Mouse (Mus musculus): ENCODE results near the gene Rad23a. TPM values are rescaled to one million over a fixed set of nuclear protein-coding genes. Genes with fewer than 3 reads are reported as not detected.

The Rad23a gene
- total and polyA plus RNA-seq, 3 experiments, result 38.7 to 414 (median 116) TPM

DNA sequence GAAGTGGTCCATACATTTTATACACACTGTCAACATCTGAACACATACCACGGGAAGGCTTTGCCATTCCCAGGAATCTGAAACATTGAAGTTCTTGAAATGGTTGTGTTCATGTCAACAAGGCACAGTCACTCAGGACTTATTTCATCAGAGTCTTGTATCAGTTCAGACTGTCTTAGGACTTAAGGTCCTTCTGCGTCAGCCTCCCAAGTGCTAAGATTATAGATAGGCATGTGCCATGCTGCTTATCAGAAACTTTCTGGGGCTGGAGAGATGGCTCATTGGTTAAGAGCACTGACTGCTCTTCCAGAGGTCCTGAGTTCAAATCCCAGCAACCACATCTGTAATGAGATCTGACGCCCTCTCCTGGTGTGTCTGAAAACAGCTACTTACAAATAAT is 33.9 kb upstream of the Rad23a start:
- ATAC-seq (ENCODE audit: extremely low read depth, insufficient number of reproducible peaks, low FRiP score, poor library complexity, severe bottlenecking), result peak; percentile 36; the same call in 1 of the 2 replicates
- DNase-seq (ENCODE audit: low spot score), result no peak
- Histone ChIP-seq H3K36me3 (replicated peaks) (peaks cover 75% of the 10 kb centered on the region), H3K4me3 (ENCODE audit: low read depth, low read length) (no peak overlapping the region; the same call in 1 of the 2 replicates), H3K9me3 (replicated peaks) (no peaks in the 10 kb centered on the region), H3K4me1 (ENCODE audit: insufficient read depth, low read depth, low read length) (peaks cover 68% of the 10 kb centered on the region), H3K27me3 (ENCODE audit: insufficient read depth, low read length) (no peaks in the 10 kb centered on the region)
- no peak for TF ChIP-seq CTCF (IDR thresholded peaks at IDR 0.05; ENCODE audit: low read depth, low read length)
- no peak for TF ChIP-seq GATA2 (IDR thresholded peaks at IDR 0.05; ENCODE audit: borderline replicate concordance, low read depth, low read length)
- TF ChIP-seq TAL1 (conservative IDR thresholded peaks at IDR 0.05; ENCODE audit: low read depth, low read length), result no peak
- no peak for TF ChIP-seq GATA1 (IDR thresholded peaks at IDR 0.05; ENCODE audit: borderline replicate concordance, low read length)
- TF ChIP-seq POLR2AphosphoS5 (IDR thresholded peaks at IDR 0.05; ENCODE audit: insufficient replicate concordance, low read depth, low read length), result no peak

DNA sequence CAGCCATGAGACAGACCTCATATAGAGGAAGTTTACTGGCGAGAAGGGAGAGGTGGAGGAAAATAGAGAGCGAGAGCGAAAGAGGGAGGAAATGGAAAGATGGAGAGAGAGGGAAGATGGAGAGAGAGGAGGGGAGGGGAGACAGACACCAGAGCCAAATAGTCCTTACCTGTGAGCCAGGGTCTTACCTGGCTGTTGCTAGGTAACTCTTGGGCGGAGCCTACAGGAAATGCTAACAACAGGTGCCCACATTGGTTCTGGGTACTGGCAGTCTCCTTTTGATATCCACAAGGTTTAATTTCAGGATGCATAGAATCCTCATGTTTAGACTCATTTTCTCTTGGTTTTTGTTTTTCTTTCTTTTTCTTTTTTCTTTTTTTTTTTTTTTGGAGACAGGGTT is 32.6 kb upstream of the Rad23a start:
- Histone ChIP-seq H3K4me1 (ENCODE audit: insufficient read depth, low read depth, low read length) (peaks cover 72% of the 10 kb centered on the region), H3K36me3 (replicated peaks) (peaks cover 78% of the 10 kb centered on the region), H3K4me3 (ENCODE audit: low read depth, low read length) (peak overlapping the region; percentile 73), H3K9me3 (replicated peaks) (no peaks in the 10 kb centered on the region), H3K27me3 (ENCODE audit: insufficient read depth, low read length) (no peaks in the 10 kb centered on the region)
- TF ChIP-seq TAL1 (conservative IDR thresholded peaks at IDR 0.05; ENCODE audit: low read depth, low read length), result no peak
- TF ChIP-seq POLR2AphosphoS5 (IDR thresholded peaks at IDR 0.05; ENCODE audit: insufficient replicate concordance, low read depth, low read length), result no peak
- TF ChIP-seq GATA2 (IDR thresholded peaks at IDR 0.05; ENCODE audit: borderline replicate concordance, low read depth, low read length), result no peak
- TF ChIP-seq GATA1 (IDR thresholded peaks at IDR 0.05; ENCODE audit: borderline replicate concordance, low read length), result no peak
- no peak for TF ChIP-seq CTCF (IDR thresholded peaks at IDR 0.05; ENCODE audit: low read depth, low read length)
- DNase-seq (ENCODE audit: low spot score) (no peak), ATAC-seq (ENCODE audit: extremely low read depth, insufficient number of reproducible peaks, low FRiP score, poor library complexity, severe bottlenecking) (no peak)

DNA sequence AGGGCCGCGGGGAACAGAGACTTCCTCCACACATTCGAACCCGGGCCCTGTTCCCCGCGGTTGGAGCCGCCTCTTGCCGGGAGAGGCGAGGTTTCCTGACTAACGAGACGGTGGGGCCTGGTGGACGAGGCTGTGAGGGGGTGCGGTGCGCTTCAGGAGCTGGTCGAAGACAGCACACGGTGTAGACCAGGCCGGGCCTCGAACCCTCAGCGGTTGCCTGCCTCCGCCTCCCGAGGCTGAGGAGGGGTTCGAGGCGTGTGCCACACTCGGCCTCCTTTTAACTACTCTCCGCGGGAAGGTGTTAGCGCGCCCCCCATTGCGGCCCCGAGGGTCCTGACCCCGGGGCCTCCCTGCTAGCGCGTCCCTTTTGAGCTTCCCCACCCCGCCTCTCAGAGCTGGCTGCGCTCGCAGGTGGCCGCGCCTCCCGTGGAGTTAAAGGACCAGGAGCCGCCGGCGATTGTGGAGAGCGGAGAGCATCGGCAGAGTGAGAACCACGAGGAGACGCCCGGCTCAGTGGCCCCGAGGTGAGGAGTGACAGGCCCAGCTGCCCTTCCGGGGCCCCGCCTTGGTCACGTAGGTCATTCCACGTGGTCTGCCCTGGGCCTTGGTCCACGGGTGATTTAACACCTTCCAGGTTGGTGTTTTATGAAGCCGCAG is 32.0 kb upstream of the Rad23a start:
- H3K4me1 ChIP-seq (ENCODE audit: insufficient read depth, low read depth, low read length), result peaks cover 72% of the 10 kb centered on the region
- H3K9me3 ChIP-seq (replicated peaks), result no peaks in the 10 kb centered on the region
- ATAC-seq (ENCODE audit: extremely low read depth, insufficient number of reproducible peaks, low FRiP score, poor library complexity, severe bottlenecking) (no peak), DNase-seq (ENCODE audit: low spot score) (peak; percentile 25)
- H3K36me3 ChIP-seq (replicated peaks), result peaks cover 79% of the 10 kb centered on the region
- H3K4me3 ChIP-seq (ENCODE audit: low read depth, low read length), result peak overlapping the region; percentile 73
- H3K27me3 ChIP-seq (ENCODE audit: insufficient read depth, low read length), result no peaks in the 10 kb centered on the region
- no peak for TF ChIP-seq CTCF (IDR thresholded peaks at IDR 0.05; ENCODE audit: low read depth, low read length)
- TF ChIP-seq GATA2 (IDR thresholded peaks at IDR 0.05; ENCODE audit: borderline replicate concordance, low read depth, low read length), result no peak
- no peak for TF ChIP-seq TAL1 (conservative IDR thresholded peaks at IDR 0.05; ENCODE audit: low read depth, low read length)
- no peak for TF ChIP-seq GATA1 (IDR thresholded peaks at IDR 0.05; ENCODE audit: borderline replicate concordance, low read length)
- TF ChIP-seq POLR2AphosphoS5 (IDR thresholded peaks at IDR 0.05; ENCODE audit: insufficient replicate concordance, low read depth, low read length), result no peak; the same call in 1 of the 2 replicates

DNA sequence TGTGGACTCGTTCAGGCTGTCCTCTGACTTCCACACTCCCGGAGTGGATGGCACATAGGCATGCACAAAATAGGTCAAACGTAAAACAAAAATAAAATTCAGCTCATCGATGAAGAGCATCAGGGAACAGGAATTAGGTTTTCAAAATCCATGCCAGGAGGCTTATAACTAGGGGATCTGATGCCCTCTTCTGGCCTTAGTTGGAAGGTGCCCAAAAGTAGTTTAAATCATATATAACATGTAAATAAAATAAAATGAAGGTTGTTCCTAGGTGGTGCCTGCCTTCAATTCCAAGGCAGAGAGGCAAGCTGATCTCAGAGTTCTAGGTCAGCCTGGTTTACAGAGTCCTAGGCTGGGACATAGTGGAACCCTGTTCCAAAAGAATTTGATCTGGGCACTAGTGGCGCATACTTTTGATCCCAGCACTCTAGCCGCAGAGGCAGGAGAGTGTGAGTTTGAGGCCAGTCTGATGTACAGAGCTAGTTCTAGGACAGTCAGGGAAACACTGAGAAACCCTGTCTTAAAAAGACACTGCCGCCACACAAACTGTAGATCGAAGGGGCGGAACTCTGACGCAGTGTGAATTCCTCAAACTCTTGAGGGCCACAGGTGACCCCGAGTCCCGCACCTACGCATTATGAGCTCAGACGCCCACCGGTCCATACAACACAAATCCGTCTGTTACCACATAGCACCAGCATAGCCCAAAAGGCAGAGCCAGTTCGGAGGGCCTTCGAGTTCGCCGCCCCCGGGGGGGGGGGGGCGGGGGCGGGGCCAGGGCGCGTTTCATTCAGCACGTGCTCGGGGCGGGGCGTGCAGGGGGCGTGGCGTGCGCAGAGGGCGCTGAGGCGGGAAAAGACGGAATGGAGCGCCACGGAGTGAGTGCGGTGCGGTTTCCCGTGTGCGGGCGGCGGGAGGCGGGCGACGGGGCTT is 31.2 kb upstream of the Rad23a start, which contains the start of gene Syce2:
Gene Syce2, plus strand, starts transcription at position 736 of the 933 bp plus-strand sequence.
- peak; percentile 52 for DNase-seq (ENCODE audit: low spot score)
- TF ChIP-seq GATA2 (IDR thresholded peaks at IDR 0.05; ENCODE audit: borderline replicate concordance, low read depth, low read length) (no peak), GATA1 (IDR thresholded peaks at IDR 0.05; ENCODE audit: borderline replicate concordance, low read length) (no peak), TAL1 (conservative IDR thresholded peaks at IDR 0.05; ENCODE audit: low read depth, low read length) (no peak), CTCF (IDR thresholded peaks at IDR 0.05; ENCODE audit: low read depth, low read length) (no peak), POLR2AphosphoS5 (IDR thresholded peaks at IDR 0.05; ENCODE audit: insufficient replicate concordance, low read depth, low read length) (no peak; the same call in 1 of the 2 replicates)
- H3K36me3 ChIP-seq (replicated peaks), result peaks cover 79% of the 10 kb centered on the region
- H3K4me1 ChIP-seq (ENCODE audit: insufficient read depth, low read depth, low read length), result peaks cover 69% of the 10 kb centered on the region
- no peaks in the 10 kb centered on the region for H3K9me3 ChIP-seq (replicated peaks)
- peak within 1 kb of the TSS; percentile 73 for H3K4me3 ChIP-seq (ENCODE audit: low read depth, low read length)
- ATAC-seq (ENCODE audit: extremely low read depth, insufficient number of reproducible peaks, low FRiP score, poor library complexity, severe bottlenecking), result peak; percentile 30; the same call in 1 of the 2 replicates
- no peaks in the 10 kb centered on the region for H3K27me3 ChIP-seq (ENCODE audit: insufficient read depth, low read length)

DNA sequence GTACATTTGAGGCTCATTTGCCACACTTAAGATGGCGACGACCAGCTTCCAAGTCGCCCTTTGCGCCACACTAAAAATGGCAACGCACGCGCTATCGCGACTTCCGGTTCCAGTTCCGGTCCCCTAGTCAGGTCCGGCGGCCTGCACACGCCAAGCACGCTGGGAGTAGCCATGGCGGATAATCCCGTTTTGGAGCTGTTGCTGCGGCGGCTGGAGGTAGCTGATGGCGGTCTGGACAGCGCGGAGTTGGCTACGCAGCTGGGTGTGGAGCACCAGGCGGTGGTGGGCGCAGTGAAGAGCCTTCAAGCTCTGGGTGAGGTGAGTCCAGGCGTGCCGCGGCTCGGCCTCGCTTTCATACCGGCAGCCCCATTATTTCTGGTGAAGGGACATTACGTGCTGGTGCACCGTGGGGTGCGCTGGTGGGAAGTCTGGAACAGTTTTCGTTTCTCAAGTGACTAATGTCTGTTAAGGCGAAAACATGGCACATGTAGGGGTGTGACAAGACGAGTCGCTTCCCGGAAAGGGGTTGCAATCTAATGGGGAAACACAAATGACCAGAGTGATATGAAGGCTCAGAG is 16.5 kb upstream of the Rad23a start, which contains the start of gene Farsa:
Gene Farsa, plus strand, starts transcription at position 126 of the 578 bp plus-strand sequence.
- Histone ChIP-seq H3K4me1 (ENCODE audit: insufficient read depth, low read depth, low read length) (peaks cover 42% of the 10 kb centered on the region), H3K27me3 (ENCODE audit: insufficient read depth, low read length) (no peaks in the 10 kb centered on the region), H3K36me3 (replicated peaks) (peaks cover 42% of the 10 kb centered on the region), H3K4me3 (ENCODE audit: low read depth, low read length) (peak within 1 kb of the TSS; percentile 98), H3K9me3 (replicated peaks) (no peaks in the 10 kb centered on the region)
- TF ChIP-seq GATA1 (IDR thresholded peaks at IDR 0.05; ENCODE audit: borderline replicate concordance, low read length) (no peak), CTCF (IDR thresholded peaks at IDR 0.05; ENCODE audit: low read depth, low read length) (no peak), GATA2 (IDR thresholded peaks at IDR 0.05; ENCODE audit: borderline replicate concordance, low read depth, low read length) (no peak), POLR2AphosphoS5 (IDR thresholded peaks at IDR 0.05; ENCODE audit: insufficient replicate concordance, low read depth, low read length) (peak; percentile 63; the same call in 1 of the 2 replicates), TAL1 (conservative IDR thresholded peaks at IDR 0.05; ENCODE audit: low read depth, low read length) (no peak)
- DNase-seq (ENCODE audit: low spot score) (peak; percentile 60), ATAC-seq (ENCODE audit: extremely low read depth, insufficient number of reproducible peaks, low FRiP score, poor library complexity, severe bottlenecking) (peak; percentile 91)

Data from G1E (cell line).